Mouse (Mus musculus): ENCODE measurements around the gene Islr2.

DNA sequence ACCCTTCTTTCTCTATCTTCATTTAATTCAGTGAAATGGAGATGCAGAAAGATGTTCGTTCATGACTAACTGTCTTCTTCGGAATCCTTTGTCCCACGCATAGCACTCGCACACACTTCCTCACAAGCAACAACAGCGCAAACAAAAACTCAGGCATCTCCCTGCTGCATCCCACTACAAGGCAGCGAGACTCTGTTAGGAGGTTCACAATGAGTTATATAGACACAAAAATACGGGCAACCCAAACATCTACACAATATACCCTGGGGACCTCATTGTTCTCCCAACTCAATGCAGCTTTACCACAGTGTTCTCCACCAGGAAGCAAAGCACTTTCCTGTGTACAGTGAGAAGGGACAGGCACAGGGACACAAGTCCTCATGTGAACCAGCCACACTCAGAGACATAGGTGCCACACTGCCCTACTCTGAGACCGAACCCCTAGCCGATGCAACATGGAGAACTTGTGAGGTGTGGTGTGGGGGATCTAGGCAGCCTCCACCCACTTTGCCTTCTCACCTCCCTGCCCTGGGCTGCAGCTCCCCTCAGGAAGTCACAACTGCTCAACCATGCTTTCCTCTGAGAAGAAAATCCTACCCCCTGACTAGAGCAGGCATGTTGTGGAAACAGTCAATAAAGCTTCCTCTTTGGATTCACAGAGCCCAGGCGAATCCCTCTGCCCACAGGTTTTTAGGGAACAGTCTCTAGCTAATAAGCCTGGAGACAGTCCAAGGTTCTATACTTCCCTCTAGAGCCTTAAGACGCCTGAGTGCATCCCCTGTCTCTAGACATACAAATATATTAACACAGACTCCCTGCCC is 3.6 kb downstream of the Islr2 start:
- TF ChIP-seq CTCF (IDR thresholded peaks at IDR 0.05; ENCODE audit: borderline replicate concordance, insufficient read depth, low read length) (no peak), POLR2A (IDR thresholded peaks at IDR 0.05; ENCODE audit: low read depth, low read length) (no peak)
